Mouse (Mus musculus) left cerebral cortex, postnatal 36 days (tissue): ENCODE measurements at regions not wholly inside any gene's neighbourhood (a gene's known extent, or its start where the extent isn't known, plus 50 kb on each side); places are given as distances from the start of the nearest gene placed in this dataset.
A peak's percentile ranks its signal among the peaks of the same experiment; 100 is the strongest.

Source experiments
- DNase-seq, 2 experiments: peaks; one replicate each; pipeline ENCODE4 v3.0.0; 2021 to 2022; ENCODE audit warnings: low spot score in 2 of 2, mixed read lengths in 1 of 2
- intact Hi-C: fragments of 180-260 bp; cut with DNase I; formaldehyde crosslinking; loops from one replicate; pipeline ENCODE4 v1.15.1; 2025

DNA sequence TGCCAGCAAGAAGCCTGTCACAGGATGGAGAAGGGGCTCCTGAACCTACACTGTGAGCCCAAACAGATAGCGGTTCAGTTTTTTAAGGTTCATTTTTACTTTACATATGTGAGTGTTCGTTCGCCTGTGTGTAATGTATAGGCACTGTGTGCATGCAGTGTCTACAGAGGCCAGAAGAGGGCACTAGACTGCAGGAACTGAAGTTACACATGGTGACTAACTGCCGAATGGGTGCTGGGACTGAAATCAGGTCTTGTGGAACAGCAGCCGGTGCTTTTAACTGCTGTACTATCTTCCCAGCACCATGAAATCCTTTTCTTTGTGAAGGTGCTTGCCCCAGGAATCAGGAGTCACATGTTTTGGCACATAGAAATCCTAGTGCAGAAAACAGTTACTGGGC lies 256.1 kb upstream of the Gadl1 start:
- intact Hi-C loops = no loop called here
- DNase-seq = no peak

DNA sequence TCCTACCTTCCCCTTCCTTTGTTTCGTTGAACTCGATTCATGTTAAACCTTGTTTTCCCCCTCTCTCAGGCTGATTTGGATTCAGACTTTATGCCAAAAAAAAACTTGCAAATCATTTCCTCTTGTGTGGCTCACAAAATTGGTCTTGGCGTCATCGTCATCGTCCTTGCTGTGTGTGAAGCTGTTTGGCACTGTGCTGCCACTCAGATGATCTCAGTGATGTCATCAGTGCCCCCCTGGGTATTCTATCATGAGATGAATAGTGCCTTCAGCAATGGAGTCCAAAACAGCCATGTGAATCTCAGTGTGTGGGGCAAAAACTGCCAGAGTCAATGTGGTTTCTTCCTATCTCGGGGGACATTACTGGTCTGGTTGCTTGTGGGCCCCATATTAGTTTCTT lies 254.3 kb upstream of the Gadl1 start:
- no peak for DNase-seq
- intact Hi-C loops = no loop called here

DNA sequence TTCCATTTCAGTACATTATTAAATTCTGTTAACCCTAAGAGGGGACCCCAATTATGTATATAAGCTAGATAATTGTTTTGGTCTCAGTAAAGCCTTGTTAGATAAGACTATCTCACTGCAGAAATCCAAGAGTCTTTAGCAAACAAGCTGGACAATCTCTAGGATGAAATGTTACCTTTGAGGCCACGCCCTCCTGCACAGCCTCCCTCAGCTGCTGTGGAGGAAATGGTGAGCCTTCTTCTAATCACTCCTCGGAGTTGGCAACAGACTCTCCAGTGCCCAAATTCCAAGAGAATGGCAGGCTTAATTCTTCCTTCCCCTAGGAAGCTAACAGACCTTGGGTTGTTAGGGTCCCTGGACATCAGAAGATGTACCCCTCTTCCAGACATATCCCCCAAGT lies 252.7 kb upstream of the Gadl1 start:
- DNase-seq = no peak
- intact Hi-C loops = no loop called here

GRCm38 (mm10) chr9:115656994-115657713 lies 252.1 kb upstream of the Gadl1 start:
- intact Hi-C loops = no loop called here

DNA sequence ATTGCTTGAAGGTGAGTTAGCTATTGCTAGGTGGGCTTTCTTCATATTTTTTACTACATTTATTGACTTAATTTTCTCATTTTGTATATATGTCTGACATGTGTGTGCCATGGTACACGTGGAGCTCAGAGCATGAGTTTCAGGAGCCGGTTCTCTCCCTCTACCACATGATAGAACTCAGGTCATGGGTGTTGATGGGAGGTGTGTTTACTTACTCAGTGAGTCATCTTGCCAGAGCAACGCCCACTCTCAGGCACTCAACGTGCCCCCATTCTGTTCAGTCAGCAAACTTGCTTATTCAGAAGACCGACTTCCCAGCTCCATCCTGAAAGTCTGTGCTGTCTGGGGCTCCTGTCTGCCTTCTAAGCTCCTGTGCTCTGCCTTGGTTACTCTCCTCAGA lies 250.8 kb upstream of the Gadl1 start:
- intact Hi-C loops = no loop called here
- DNase-seq = no peak

More at GRCm38 (mm10) chr9:115656994-115657713, 252.1 kb upstream of the Gadl1 start:
- DNase-seq = no peak

DNA sequence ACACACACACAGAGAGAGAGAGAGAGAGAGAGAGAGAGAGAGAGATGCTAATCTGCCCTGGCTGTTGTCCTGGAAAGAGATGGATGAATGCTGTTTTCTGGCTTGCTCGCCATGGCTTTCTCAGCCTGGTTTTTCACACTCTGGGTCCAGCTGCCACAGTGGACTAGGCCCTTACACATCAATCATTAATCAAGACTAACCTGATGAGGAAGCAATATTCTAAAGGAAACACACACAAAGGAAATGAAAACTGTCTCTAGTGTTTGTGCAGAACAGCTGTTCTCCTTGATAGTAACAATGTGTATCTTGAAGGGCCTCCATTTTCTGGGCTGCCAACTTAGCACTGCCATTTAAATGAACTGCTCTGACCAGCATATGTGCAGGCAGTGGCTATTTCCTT lies 248.9 kb upstream of the Gadl1 start:
- intact Hi-C loops = no loop called here

GRCm38 (mm10) chr9:115661834-115662425 lies 247.3 kb upstream of the Gadl1 start:
- no peak for DNase-seq
- intact Hi-C loops = no loop called here

More for the DNA sequence above, 248.9 kb upstream of the Gadl1 start:
- no peak for DNase-seq

DNA sequence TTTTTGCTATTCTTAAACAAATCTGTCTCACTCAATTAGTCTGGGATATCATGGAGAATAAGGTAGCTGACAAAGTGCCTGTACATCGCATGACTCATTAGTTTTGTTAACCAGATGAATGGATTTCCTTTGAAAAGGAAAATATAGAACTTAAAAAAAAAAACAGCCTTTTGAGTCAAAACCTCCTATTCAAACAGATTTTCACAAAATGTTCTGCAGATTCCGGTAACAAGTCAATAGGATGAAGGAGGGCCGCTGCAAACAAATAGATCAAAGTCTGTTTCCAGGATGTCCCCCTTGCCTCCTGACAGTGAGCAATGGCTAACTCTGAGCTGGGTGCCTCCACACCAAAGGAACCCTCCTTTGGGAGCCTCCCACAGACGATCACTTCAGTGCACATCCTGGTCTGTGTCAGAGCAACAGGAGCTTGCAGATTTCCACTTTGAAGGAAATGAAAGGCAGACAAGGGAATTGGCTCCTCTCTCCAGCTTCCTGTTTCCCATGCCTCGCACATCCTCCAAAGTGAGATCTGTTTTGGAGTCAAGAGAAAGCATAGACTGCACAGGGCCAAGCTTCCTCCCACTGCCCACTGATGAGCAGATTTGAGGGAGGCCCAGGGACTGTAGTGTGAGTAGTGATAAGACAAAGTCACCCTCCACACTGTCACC lies 243.8 kb upstream of the Gadl1 start:
- intact Hi-C loops = no loop called here
- peak in 1 of 2 experiments; percentile 6 for DNase-seq

- intact Hi-C loops = no loop called here
- no peak for DNase-seq
Observed at GRCm38 (mm10) chr9:115666530-115666929, 242.7 kb upstream of the Gadl1 start.

DNA sequence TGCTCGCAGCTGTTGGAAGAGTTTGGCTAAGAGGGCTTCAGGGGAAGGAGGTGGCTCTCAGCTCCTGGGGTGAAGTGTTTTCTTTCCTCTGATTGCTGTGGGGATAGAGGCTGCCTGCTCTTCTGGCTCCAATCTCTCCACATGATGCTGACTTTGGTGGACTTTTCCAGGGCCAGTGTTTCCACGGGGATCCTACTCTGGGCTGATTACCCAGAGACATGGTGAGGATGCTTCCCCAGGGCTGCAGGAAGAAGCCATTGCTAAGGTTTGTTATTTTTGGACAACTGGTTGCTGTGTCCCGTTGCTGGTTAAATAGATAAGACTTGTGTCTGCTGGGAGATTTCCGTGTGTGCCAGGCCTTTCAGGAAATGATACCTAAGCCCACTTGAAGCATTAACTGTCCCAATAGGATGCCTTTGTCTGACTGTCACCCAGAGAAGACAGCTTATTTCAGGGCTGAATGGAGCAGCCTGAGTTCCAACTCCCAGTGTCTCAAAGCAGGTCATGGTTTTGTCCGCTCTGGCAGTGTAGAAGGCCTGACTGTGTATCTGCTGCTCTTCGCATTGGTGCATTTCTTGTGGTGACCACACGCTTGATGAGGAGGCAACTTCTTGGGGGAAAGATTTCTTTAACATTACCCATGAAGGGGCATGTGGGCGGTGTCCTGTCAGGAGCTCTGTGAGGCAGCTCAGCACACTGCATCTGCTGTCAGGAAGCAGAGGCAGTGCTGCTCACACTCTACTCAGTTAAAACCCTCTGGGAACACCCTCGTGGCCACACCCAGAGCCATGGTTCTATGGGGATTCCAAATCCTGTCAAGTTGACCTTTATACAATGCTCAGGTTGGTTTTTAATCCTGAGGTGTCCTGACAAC lies 228.3 kb upstream of the Gadl1 start:
- no peak for DNase-seq
- intact Hi-C loops = no loop called here

DNA sequence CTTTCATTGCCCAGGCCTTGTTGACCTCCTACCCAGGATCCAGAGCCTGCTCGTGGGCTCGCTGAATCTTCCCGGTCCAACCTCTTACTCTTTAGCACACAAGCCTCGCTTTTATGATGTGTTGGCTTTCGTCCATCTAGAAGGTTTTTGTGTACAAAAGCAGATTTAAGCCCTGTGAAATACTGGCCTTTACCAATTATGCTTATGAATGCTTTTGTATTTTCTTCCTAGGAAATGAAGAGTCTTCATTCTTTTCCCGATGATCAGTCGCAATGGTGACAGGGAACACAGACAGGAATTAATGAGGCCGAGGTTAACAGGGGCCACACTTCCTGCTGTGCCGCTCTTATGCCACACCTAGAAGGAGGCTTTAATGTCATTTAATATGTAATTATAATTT lies 227.4 kb upstream of the Gadl1 start:
- intact Hi-C loops = no loop called here
- no peak for DNase-seq

DNA sequence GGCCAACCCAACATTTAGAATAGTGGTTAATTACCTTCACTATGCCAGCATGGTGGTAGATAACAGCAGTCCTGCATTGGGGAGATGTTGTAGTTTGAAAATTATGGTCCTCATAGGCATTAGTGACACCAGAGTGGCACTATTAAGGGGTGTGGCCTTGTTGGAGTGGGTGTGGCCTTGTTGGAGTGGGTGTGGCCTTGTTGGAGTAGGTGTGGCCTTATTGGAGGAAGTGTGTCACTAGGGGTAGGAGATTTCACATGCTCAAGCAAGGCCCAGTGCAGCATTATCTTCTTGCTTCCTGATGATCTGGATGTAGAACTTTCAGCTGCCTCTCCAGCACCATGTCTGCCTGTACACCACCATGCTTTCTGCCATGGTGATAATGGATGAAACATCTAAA lies 225.3 kb upstream of the Gadl1 start:
- DNase-seq = no peak
- intact Hi-C loops = no loop called here

DNA sequence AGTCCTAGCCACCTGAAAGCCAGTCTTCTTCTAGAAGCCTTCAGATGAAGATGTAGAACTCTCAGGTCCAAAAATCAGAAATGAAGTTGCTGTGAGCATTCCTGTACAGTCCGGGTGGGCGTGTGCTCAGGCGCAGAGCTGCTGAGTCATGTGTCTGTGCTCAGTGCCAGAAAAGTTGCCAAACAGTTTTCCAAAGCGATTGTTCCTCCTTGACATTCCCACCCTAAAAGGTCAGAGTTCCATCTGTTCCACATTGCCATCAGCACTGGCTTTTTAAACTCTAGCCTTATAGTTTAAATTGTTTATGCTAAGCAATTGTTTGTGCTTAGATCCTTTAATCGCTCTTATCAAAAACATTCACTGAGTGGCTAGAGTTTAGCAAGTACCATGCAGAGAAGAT lies 222.7 kb upstream of the Gadl1 start:
- intact Hi-C loops = no loop called here
- DNase-seq = no peak

DNA sequence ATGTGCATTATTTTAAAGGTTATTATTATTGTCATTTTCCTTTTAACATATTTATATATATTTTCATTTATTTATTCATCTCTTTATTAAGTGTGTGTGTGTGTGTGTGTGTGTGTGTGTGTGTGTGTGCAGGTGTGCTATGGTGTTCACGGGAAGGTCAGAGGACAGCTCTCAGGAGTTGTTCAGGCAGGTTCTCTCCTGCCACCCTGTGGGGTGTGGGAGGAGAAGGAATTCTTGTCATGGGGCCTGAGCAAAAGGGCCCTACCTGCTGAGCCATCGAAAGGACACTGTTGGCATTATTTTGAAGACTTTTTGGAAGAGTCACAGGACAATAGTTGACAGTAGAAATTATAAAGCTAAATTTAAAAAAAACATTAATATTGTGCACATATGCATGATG lies 216.4 kb upstream of the Gadl1 start:
- DNase-seq = no peak
- intact Hi-C loops = no loop called here

GRCm38 (mm10) chr9:115703791-115704190 lies 205.5 kb upstream of the Gadl1 start:
- no peak for DNase-seq
- intact Hi-C loops = loop anchor here (10.0 kb wide), 1 partner anchor 399 kb away; no protein-coding TSS in a partner anchor

- intact Hi-C loops = loop anchor here (10.0 kb wide), 1 partner anchor 399 kb away; no protein-coding TSS in a partner anchor
- DNase-seq = peak; percentile 32
Observed at GRCm38 (mm10) chr9:115704249-115704648, 205.0 kb upstream of the Gadl1 start.

DNA sequence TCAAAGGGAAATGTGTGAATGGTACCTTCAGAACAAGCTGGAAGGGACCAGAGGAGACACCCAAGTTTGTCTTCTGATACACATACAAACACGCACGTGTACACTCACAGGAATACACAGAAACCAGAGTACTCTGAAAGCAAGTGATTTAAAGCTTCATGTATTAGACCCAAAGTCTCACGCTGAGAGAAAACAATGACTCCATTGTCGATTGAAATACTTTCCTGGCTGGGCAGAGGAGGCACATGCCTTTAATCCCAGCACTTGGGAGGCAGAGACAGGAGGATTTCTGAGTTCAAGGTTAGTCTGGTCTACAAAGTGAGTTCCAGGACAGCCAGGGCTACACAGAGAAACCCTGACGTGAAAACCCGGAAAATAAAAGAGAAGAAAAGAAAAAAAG lies 203.5 kb upstream of the Gadl1 start:
- intact Hi-C loops = loop anchor here (5.0 to 10.0 kb wide), 2 partner anchors 167 to 401 kb away; no protein-coding TSS in a partner anchor
- DNase-seq = no peak

GRCm38 (mm10) chr9:115708199-115708934 lies 200.9 kb upstream of the Gadl1 start:
- peak in 1 of 2 experiments; percentile 9 for DNase-seq
- intact Hi-C loops = loop anchor here (5.0 to 10.0 kb wide), 2 partner anchors 164 to 404 kb away; no protein-coding TSS in a partner anchor
